Mouse (Mus musculus): ENCODE measurements around the gene Fth1. TPM values are rescaled to one million over a fixed set of nuclear protein-coding genes. Genes with fewer than 3 reads are reported as not detected.

The Fth1 gene
- polyA plus RNA-seq, 2 experiments, result 1,645 to 3,787 TPM

- 57% methylated on average over 26 of the region's 26 CpGs for WGBS (ENCODE audit: insufficient replicate concordance)
- H3K27ac ChIP-seq, result no peak overlapping the region
- no peak overlapping the region for H3K4me3 ChIP-seq (ENCODE audit: insufficient read depth in 1 of 2, low read depth in 2 of 2, low read length in 2 of 2)
- H3K9me3 ChIP-seq (ENCODE audit: control insufficient read depth, low read length), result no peaks in the 10 kb centered on the region
- H3K9ac ChIP-seq (replicated peaks), result no peak overlapping the region
- no peaks in the 10 kb centered on the region for H3K27me3 ChIP-seq (ENCODE audit: control insufficient read depth, insufficient read depth, low read length)
- peak overlapping the region; percentile 46 for H3K4me2 ChIP-seq (ENCODE audit: low read depth)
- H3K36me3 ChIP-seq (replicated peaks; ENCODE audit: control insufficient read depth, insufficient read depth, low read depth), result no peaks in the 10 kb centered on the region
- peaks cover 14 to 30% of the 10 kb centered on the region in 2 experiments for H3K4me1 ChIP-seq (replicated peaks; ENCODE audit: control insufficient read depth in 2 of 2, insufficient read depth in 2 of 2, low read length in 1 of 2)
- DNase-seq (ENCODE audit: low read depth in 3 of 3, low spot score in 3 of 3) (no peak), ATAC-seq (ENCODE audit: insufficient read depth) (no peak)
- no peak for TF ChIP-seq EP300 (IDR thresholded peaks at IDR 0.05; ENCODE audit: low read depth)
- TF ChIP-seq CTCF (IDR thresholded peaks at IDR 0.05; ENCODE audit: low read depth), result no peak
Measured at GRCm38 (mm10) chr19:9992011-9992958, 11.9 kb downstream of the Fth1 start.

- ATAC-seq (ENCODE audit: insufficient read depth) (peak; percentile 40), DNase-seq (ENCODE audit: low read depth in 3 of 3, low spot score in 3 of 3) (no peak)
- H3K27ac ChIP-seq, result no peak overlapping the region
- peaks cover 14 to 30% of the 10 kb centered on the region in 2 experiments for H3K4me1 ChIP-seq (replicated peaks; ENCODE audit: control insufficient read depth in 2 of 2, insufficient read depth in 2 of 2, low read length in 1 of 2)
- peak overlapping the region in 1 of 2 experiments; percentile 13; a peak in 1 of 4 replicates for H3K4me3 ChIP-seq (ENCODE audit: insufficient read depth in 1 of 2, low read depth in 2 of 2, low read length in 2 of 2)
- whole genome bisulfite sequencing (ENCODE audit: insufficient replicate concordance), result 7% methylated on average over 17 of the region's 17 CpGs
- no peak overlapping the region for H3K9ac ChIP-seq (replicated peaks)
- TF ChIP-seq CTCF (IDR thresholded peaks at IDR 0.05; ENCODE audit: low read depth) (peak; percentile 92), EP300 (IDR thresholded peaks at IDR 0.05; ENCODE audit: low read depth) (no peak)
- H3K4me2 ChIP-seq (ENCODE audit: low read depth), result peak overlapping the region; percentile 46
- H3K27me3 ChIP-seq (ENCODE audit: control insufficient read depth, insufficient read depth, low read length), result no peaks in the 10 kb centered on the region
- no peaks in the 10 kb centered on the region for H3K36me3 ChIP-seq (replicated peaks; ENCODE audit: control insufficient read depth, insufficient read depth, low read depth)
- no peaks in the 10 kb centered on the region for H3K9me3 ChIP-seq (ENCODE audit: control insufficient read depth, low read length)
Measured at GRCm38 (mm10) chr19:9993036-9993656, 12.7 kb downstream of the Fth1 start.

GRCm38 (mm10) chr19:9997204-9998062, 17.0 kb downstream of the Fth1 start:
- H3K9ac ChIP-seq (replicated peaks), result no peak overlapping the region
- H3K36me3 ChIP-seq (replicated peaks; ENCODE audit: control insufficient read depth, insufficient read depth, low read depth), result no peaks in the 10 kb centered on the region
- no peaks in the 10 kb centered on the region for H3K9me3 ChIP-seq (ENCODE audit: control insufficient read depth, low read length)
- H3K27me3 ChIP-seq (ENCODE audit: control insufficient read depth, insufficient read depth, low read length), result no peaks in the 10 kb centered on the region
- H3K4me3 ChIP-seq (ENCODE audit: insufficient read depth in 1 of 2, low read depth in 2 of 2, low read length in 2 of 2), result no peak overlapping the region
- 61% methylated on average over 12 of the region's 12 CpGs for WGBS (ENCODE audit: insufficient replicate concordance)
- no peak overlapping the region for H3K4me2 ChIP-seq (ENCODE audit: low read depth)
- TF ChIP-seq CTCF (IDR thresholded peaks at IDR 0.05; ENCODE audit: low read depth) (no peak), EP300 (IDR thresholded peaks at IDR 0.05; ENCODE audit: low read depth) (no peak)
- no peak overlapping the region for H3K27ac ChIP-seq
- H3K4me1 ChIP-seq (replicated peaks; ENCODE audit: control insufficient read depth in 2 of 2, insufficient read depth in 2 of 2, low read length in 1 of 2), result peaks cover 0 to 5% of the 10 kb centered on the region in 2 experiments; a peak in 1 of 4 replicates
- ATAC-seq (ENCODE audit: insufficient read depth) (no peak), DNase-seq (ENCODE audit: low read depth in 3 of 3, low spot score in 3 of 3) (no peak)

GRCm38 (mm10) chr19:9998063-9998416, 17.6 kb downstream of the Fth1 start:
- TF ChIP-seq EP300 (IDR thresholded peaks at IDR 0.05; ENCODE audit: low read depth) (no peak), CTCF (IDR thresholded peaks at IDR 0.05; ENCODE audit: low read depth) (no peak)
- no peak for ATAC-seq (ENCODE audit: insufficient read depth)
- no peak for DNase-seq (ENCODE audit: low read depth in 3 of 3, low spot score in 3 of 3)
- H3K4me3 ChIP-seq (ENCODE audit: insufficient read depth in 1 of 2, low read depth in 2 of 2, low read length in 2 of 2), result no peak overlapping the region
- H3K27me3 ChIP-seq (ENCODE audit: control insufficient read depth, insufficient read depth, low read length), result no peaks in the 10 kb centered on the region
- no peaks in the 10 kb centered on the region for H3K9me3 ChIP-seq (ENCODE audit: control insufficient read depth, low read length)
- H3K4me1 ChIP-seq (replicated peaks; ENCODE audit: control insufficient read depth in 2 of 2, insufficient read depth in 2 of 2, low read length in 1 of 2), result peaks cover 0 to 5% of the 10 kb centered on the region in 2 experiments; a peak in 1 of 4 replicates
- 70% methylated on average over 2 of the region's 2 CpGs for WGBS (ENCODE audit: insufficient replicate concordance)
- no peaks in the 10 kb centered on the region for H3K36me3 ChIP-seq (replicated peaks; ENCODE audit: control insufficient read depth, insufficient read depth, low read depth)
- H3K27ac ChIP-seq, result no peak overlapping the region
- H3K4me2 ChIP-seq (ENCODE audit: low read depth), result no peak overlapping the region
- H3K9ac ChIP-seq (replicated peaks), result no peak overlapping the region
